22 mouse cellular contexts compared by ENCODE assay signal in genomic region chr10:75235726-75236125, GRCm38 (mm10). TPM values are rescaled to one million over a fixed set of nuclear protein-coding genes. Genes with fewer than 3 reads are reported as not detected.
DNase-seq lines count a peak whose midpoint lies in the region; ATAC-seq and TF ChIP-seq lines count a peak whose summit lies in the region.
"Had no signal": no experiment of that assay in that cellular context is flagged by ENCODE, and none has a peak within 500 bp of the region (broad histone marks: within the 10 kb centered on the region; RNA-seq: fewer than 3 reads in every experiment).

No protein-coding gene starts in this region.

- H3K27ac ChIP-seq in kidney, embryonic 14.5 days (ENCODE audit: low read depth, low read length): no peak overlapping the region
- H3K27ac ChIP-seq in kidney, embryonic 16.5 days (ENCODE audit: low read length): no peak overlapping the region
- H3K27ac ChIP-seq in liver, postnatal 0 days (ENCODE audit: low read depth): no peak overlapping the region
- no peak overlapping the region for H3K27ac ChIP-seq in liver, embryonic 11.5 days (ENCODE audit: low read depth, low read length)
- H3K27ac ChIP-seq: embryonic facial prominence, embryonic 13.5 days; embryonic facial prominence, embryonic 15.5 days; forebrain, embryonic 10.5 days; forebrain, embryonic 12.5 days had no signal

- 0 out of 2 replicates have a peak, but pooled peaks have one; percentile 64 for ATAC-seq in kidney, embryonic 14.5 days (ENCODE audit: low FRiP score, low TSS enrichment)
- peak; percentile 63; the same call in 1 of the 2 replicates for ATAC-seq in kidney, embryonic 16.5 days (ENCODE audit: low FRiP score, low TSS enrichment)
- ATAC-seq in liver, postnatal 0 days: peak; percentile 14; the same call in 1 of the 2 replicates
- ATAC-seq in liver, embryonic 11.5 days (replicated peaks; ENCODE audit: low FRiP score): no peak
- ATAC-seq: forebrain, embryonic 14.5 days had no signal

- no peak overlapping the region for H3K9ac ChIP-seq in kidney, embryonic 14.5 days (ENCODE audit: low read depth, low read length)
- no peak overlapping the region for H3K9ac ChIP-seq in kidney, embryonic 16.5 days (replicated peaks; ENCODE audit: low read length)
- H3K9ac ChIP-seq in liver, postnatal 0 days (replicated peaks): no peak overlapping the region
- H3K9ac ChIP-seq in liver, embryonic 11.5 days (ENCODE audit: low read depth, low read length): no peak overlapping the region
- H3K9ac ChIP-seq: embryonic facial prominence, embryonic 13.5 days; embryonic facial prominence, embryonic 15.5 days; forebrain, embryonic 12.5 days had no signal

- H3K27me3 ChIP-seq in kidney, embryonic 14.5 days (ENCODE audit: control insufficient read depth, insufficient read depth, low read length): no peaks in the 10 kb centered on the region
- H3K27me3 ChIP-seq in kidney, embryonic 16.5 days (ENCODE audit: insufficient read depth, low read length): no peaks in the 10 kb centered on the region
- no peaks in the 10 kb centered on the region for H3K27me3 ChIP-seq in liver, postnatal 0 days (ENCODE audit: insufficient read depth, low read length)
- no peaks in the 10 kb centered on the region for H3K27me3 ChIP-seq in liver, embryonic 11.5 days (replicated peaks; ENCODE audit: control insufficient read depth, insufficient read depth, low read length)
- H3K27me3 ChIP-seq: embryonic facial prominence, embryonic 13.5 days; embryonic facial prominence, embryonic 15.5 days; forebrain, embryonic 12.5 days had no signal

- peaks cover 27% of the 10 kb centered on the region for H3K36me3 ChIP-seq in kidney, embryonic 14.5 days (ENCODE audit: control insufficient read depth, insufficient read depth, low read length)
- H3K36me3 ChIP-seq in kidney, embryonic 16.5 days (ENCODE audit: insufficient read depth, low read length): peaks cover 23% of the 10 kb centered on the region
- peaks cover 14% of the 10 kb centered on the region; the same call in 1 of the 2 replicates for H3K36me3 ChIP-seq in liver, postnatal 0 days (replicated peaks; ENCODE audit: insufficient read depth, low read length)
- peaks cover 8% of the 10 kb centered on the region; the same call in 1 of the 2 replicates for H3K36me3 ChIP-seq in liver, embryonic 11.5 days (ENCODE audit: control insufficient read depth, insufficient read depth, low read length)

- H3K4me1 ChIP-seq in kidney, embryonic 14.5 days (ENCODE audit: control insufficient read depth, insufficient read depth, low read length): 0 out of 2 replicates have a peak, but pooled peaks cover 4% of the 10 kb centered on the region
- H3K4me1 ChIP-seq in kidney, embryonic 16.5 days (ENCODE audit: insufficient read depth, low read length): no peaks in the 10 kb centered on the region
- H3K4me1 ChIP-seq in liver, postnatal 0 days (ENCODE audit: insufficient read depth): no peaks in the 10 kb centered on the region
- no peaks in the 10 kb centered on the region for H3K4me1 ChIP-seq in liver, embryonic 11.5 days (replicated peaks; ENCODE audit: control insufficient read depth, insufficient read depth, low read length)
- H3K4me1 ChIP-seq: embryonic facial prominence, embryonic 13.5 days; forebrain, embryonic 10.5 days; forebrain, embryonic 12.5 days had no signal

- H3K9me3 ChIP-seq in kidney, embryonic 14.5 days (ENCODE audit: control insufficient read depth, low read length): no peaks in the 10 kb centered on the region
- no peaks in the 10 kb centered on the region for H3K9me3 ChIP-seq in kidney, embryonic 16.5 days (ENCODE audit: low read length)
- H3K9me3 ChIP-seq in liver, postnatal 0 days (ENCODE audit: low read length): no peaks in the 10 kb centered on the region
- no peaks in the 10 kb centered on the region for H3K9me3 ChIP-seq in liver, embryonic 11.5 days (ENCODE audit: control insufficient read depth, low read length)
- H3K9me3 ChIP-seq: embryonic facial prominence, embryonic 13.5 days; embryonic facial prominence, embryonic 15.5 days; forebrain, embryonic 10.5 days; forebrain, embryonic 12.5 days had no signal

- no peak for DNase-seq in kidney, adult 8-10 months
- no peak for DNase-seq in kidney, postnatal 25 days
- DNase-seq in liver, postnatal 0 days: no peak
- no peak for DNase-seq in liver, embryonic 11.5 days (ENCODE audit: low spot score)
- DNase-seq: adrenal gland, adult 2 months; adrenal gland, postnatal 10 days; adrenal gland, postnatal 25 days; cerebellum, adult 11 months; cerebellum, adult 18-20 months; cerebellum, adult 8-10 months; cerebellum, adult 9-11 months; cerebellum, postnatal 14 days; cerebellum, postnatal 36 days; embryo, embryonic 11 days had no signal

- H3K4me3 ChIP-seq in kidney, embryonic 14.5 days (ENCODE audit: low read length): no peak overlapping the region
- H3K4me3 ChIP-seq in kidney, embryonic 16.5 days (ENCODE audit: low read length): no peak overlapping the region
- H3K4me3 ChIP-seq in liver, postnatal 0 days (ENCODE audit: low read depth, low read length): no peak overlapping the region
- H3K4me3 ChIP-seq in liver, embryonic 11.5 days (ENCODE audit: low read depth, low read length): no peak overlapping the region
- H3K4me3 ChIP-seq: embryonic facial prominence, embryonic 13.5 days; embryonic facial prominence, embryonic 15.5 days; erythroblast, embryonic 14.5 days; forebrain, embryonic 10.5 days; forebrain, embryonic 12.5 days had no signal

- no peak for TF ChIP-seq EP300 in liver, postnatal 0 days (IDR thresholded peaks at IDR 0.05; ENCODE audit: low read depth)

- TF ChIP-seq CTCF in liver, postnatal 0 days (IDR thresholded peaks at IDR 0.05; ENCODE audit: low read depth): no peak

- WGBS in kidney, embryonic 14.5 days: 37% methylated on average over 2 of the region's 2 CpGs
- WGBS in kidney, embryonic 16.5 days: 40% methylated on average over 2 of the region's 2 CpGs
- 61% methylated on average over 2 of the region's 2 CpGs for WGBS in liver, postnatal 0 days (ENCODE audit: insufficient replicate concordance)
- WGBS in liver, embryonic 11.5 days: 75% methylated on average over 2 of the region's 2 CpGs

- no peak overlapping the region for H3K4me2 ChIP-seq in kidney, embryonic 14.5 days (replicated peaks; ENCODE audit: low read depth, low read length)
- H3K4me2 ChIP-seq in kidney, embryonic 16.5 days (replicated peaks; ENCODE audit: low read depth, low read length): no peak overlapping the region
- no peak overlapping the region for H3K4me2 ChIP-seq in liver, postnatal 0 days (ENCODE audit: low read depth, low read length)
- no peak overlapping the region for H3K4me2 ChIP-seq in liver, embryonic 11.5 days
- H3K4me2 ChIP-seq: embryonic facial prominence, embryonic 13.5 days; embryonic facial prominence, embryonic 15.5 days; forebrain, embryonic 12.5 days had no signal

RNA-seq across cellular contexts. Expression of gene Specc1l, which starts 23.9 kb away (rescaled TPM):
- 17.2 and 27.6 TPM in 2 replicates for polyA plus RNA-seq in kidney, embryonic 14.5 days (2014; fragmentation: Nextera tagmentation; extraction: Ambion mirVana)
- polyA plus RNA-seq in kidney, embryonic 16.5 days (2015; fragmentation: Nextera tagmentation; extraction: Ambion mirVana): 33.2 and 33.4 TPM in 2 replicates
- 3.5 and 4.0 TPM in 2 replicates for polyA plus RNA-seq in liver, postnatal 0 days (2015; fragmentation: Nextera tagmentation; extraction: Ambion mirVana)
- 13.3 and 14.3 TPM in 2 replicates for polyA plus RNA-seq in liver, embryonic 11.5 days (2014; fragmentation: Nextera tagmentation; extraction: Ambion mirVana)
